Mouse (Mus musculus): ENCODE results near the gene Phip. TPM values are rescaled to one million over a fixed set of nuclear protein-coding genes. Genes with fewer than 3 reads are reported as not detected.
A peak's percentile ranks its signal among the peaks of the same experiment; 100 is the strongest.

Gene Phip
- polyA plus RNA-seq, 1 experiment from 2014 or later, result 91.2 TPM

GRCm38 (mm10) chr9:82856241-82856640, 119.1 kb downstream of the Phip start:
- no peak overlapping the region for H3K4me2 ChIP-seq (ENCODE audit: low read length)

GRCm38 (mm10) chr9:82854973-82855614, 120.2 kb downstream of the Phip start:
- Histone ChIP-seq H3K4me2 (ENCODE audit: low read length) (no peak overlapping the region), H3K4me1 (ENCODE audit: control insufficient read depth, insufficient read depth, low read length) (no peaks in the 10 kb centered on the region), H3K9ac (ENCODE audit: low read depth, low read length) (no peak overlapping the region), H3K9me3 (replicated peaks; ENCODE audit: control insufficient read depth, low read length, poor library complexity, severe bottlenecking) (0 out of 2 replicates have a peak, but pooled peaks cover 3% of the 10 kb centered on the region), H3K27ac (ENCODE audit: low read length) (no peak overlapping the region), H3K4me3 (ENCODE audit: low read depth, low read length) (no peak overlapping the region), H3K36me3 (ENCODE audit: control insufficient read depth, insufficient read depth, low read length) (no peaks in the 10 kb centered on the region), H3K27me3 (ENCODE audit: control insufficient read depth, insufficient read depth, low read depth, low read length) (no peaks in the 10 kb centered on the region)
- no peak for ATAC-seq
- WGBS, result 42% methylated on average over 3 of the region's 3 CpGs

More at GRCm38 (mm10) chr9:82856241-82856640, 119.1 kb downstream of the Phip start:
- Histone ChIP-seq H3K27me3 (ENCODE audit: control insufficient read depth, insufficient read depth, low read depth, low read length) (no peaks in the 10 kb centered on the region), H3K9ac (ENCODE audit: low read depth, low read length) (no peak overlapping the region), H3K27ac (ENCODE audit: low read length) (no peak overlapping the region), H3K9me3 (replicated peaks; ENCODE audit: control insufficient read depth, low read length, poor library complexity, severe bottlenecking) (0 out of 2 replicates have a peak, but pooled peaks cover 3% of the 10 kb centered on the region), H3K4me3 (ENCODE audit: low read depth, low read length) (no peak overlapping the region), H3K36me3 (ENCODE audit: control insufficient read depth, insufficient read depth, low read length) (no peaks in the 10 kb centered on the region), H3K4me1 (ENCODE audit: control insufficient read depth, insufficient read depth, low read length) (no peaks in the 10 kb centered on the region)
- 88% methylated on average over 4 of the region's 4 CpGs for WGBS
- no peak for ATAC-seq

GRCm38 (mm10) chr9:82854040-82854439, 121.3 kb downstream of the Phip start:
- WGBS, result 54% methylated on average over 2 of the region's 2 CpGs
- Histone ChIP-seq H3K36me3 (ENCODE audit: control insufficient read depth, insufficient read depth, low read length) (no peaks in the 10 kb centered on the region), H3K4me1 (ENCODE audit: control insufficient read depth, insufficient read depth, low read length) (no peaks in the 10 kb centered on the region), H3K27me3 (ENCODE audit: control insufficient read depth, insufficient read depth, low read depth, low read length) (no peaks in the 10 kb centered on the region), H3K4me3 (ENCODE audit: low read depth, low read length) (no peak overlapping the region), H3K27ac (ENCODE audit: low read length) (no peak overlapping the region), H3K4me2 (ENCODE audit: low read length) (no peak overlapping the region), H3K9me3 (replicated peaks; ENCODE audit: control insufficient read depth, low read length, poor library complexity, severe bottlenecking) (0 out of 2 replicates have a peak, but pooled peaks cover 3% of the 10 kb centered on the region), H3K9ac (ENCODE audit: low read depth, low read length) (no peak overlapping the region)
- ATAC-seq, result no peak

- Histone ChIP-seq H3K9me3 (replicated peaks; ENCODE audit: control insufficient read depth, low read length, poor library complexity, severe bottlenecking) (no peaks in the 10 kb centered on the region), H3K4me1 (ENCODE audit: control insufficient read depth, insufficient read depth, low read length) (no peaks in the 10 kb centered on the region), H3K36me3 (ENCODE audit: control insufficient read depth, insufficient read depth, low read length) (peaks cover 27% of the 10 kb centered on the region), H3K4me3 (ENCODE audit: low read depth, low read length) (no peak overlapping the region), H3K9ac (ENCODE audit: low read depth, low read length) (no peak overlapping the region), H3K4me2 (ENCODE audit: low read length) (no peak overlapping the region), H3K27me3 (ENCODE audit: control insufficient read depth, insufficient read depth, low read depth, low read length) (no peaks in the 10 kb centered on the region), H3K27ac (ENCODE audit: low read length) (no peak overlapping the region)
- no peak for ATAC-seq
- WGBS, result 95% methylated on average over 4 of the region's 4 CpGs
Measured at GRCm38 (mm10) chr9:82842671-82843070, 132.6 kb downstream of the Phip start.

- Histone ChIP-seq H3K36me3 (ENCODE audit: control insufficient read depth, insufficient read depth, low read length) (peaks cover 11% of the 10 kb centered on the region), H3K27ac (ENCODE audit: low read length) (no peak overlapping the region), H3K4me3 (ENCODE audit: low read depth, low read length) (no peak overlapping the region), H3K9ac (ENCODE audit: low read depth, low read length) (no peak overlapping the region), H3K27me3 (ENCODE audit: control insufficient read depth, insufficient read depth, low read depth, low read length) (no peaks in the 10 kb centered on the region), H3K4me1 (ENCODE audit: control insufficient read depth, insufficient read depth, low read length) (peaks cover 11% of the 10 kb centered on the region), H3K9me3 (replicated peaks; ENCODE audit: control insufficient read depth, low read length, poor library complexity, severe bottlenecking) (0 out of 2 replicates have a peak, but pooled peaks cover 2% of the 10 kb centered on the region), H3K4me2 (ENCODE audit: low read length) (no peak overlapping the region)
- ATAC-seq, result no peak
- 72% methylated on average over 6 of the region's 6 CpGs for WGBS
Measured at GRCm38 (mm10) chr9:82835921-82836320, 139.4 kb downstream of the Phip start.

- H3K4me2 ChIP-seq (ENCODE audit: low read length), result no peak overlapping the region
Measured at GRCm38 (mm10) chr9:82831891-82832290, 143.4 kb downstream of the Phip start.

GRCm38 (mm10) chr9:82829693-82830430, 145.5 kb downstream of the Phip start:
- under 1% methylated on average over 65 of the region's 65 CpGs for WGBS
- H3K36me3 ChIP-seq (ENCODE audit: control insufficient read depth, insufficient read depth, low read length), result peaks cover 2% of the 10 kb centered on the region; the same call in 1 of the 2 replicates
- H3K27ac ChIP-seq (ENCODE audit: low read length), result peak overlapping the region; percentile 91
- H3K27me3 ChIP-seq (ENCODE audit: control insufficient read depth, insufficient read depth, low read depth, low read length), result no peaks in the 10 kb centered on the region
- H3K4me1 ChIP-seq (ENCODE audit: control insufficient read depth, insufficient read depth, low read length), result peaks cover 14% of the 10 kb centered on the region
- 0 out of 2 replicates have a peak, but pooled peaks cover 2% of the 10 kb centered on the region for H3K9me3 ChIP-seq (replicated peaks; ENCODE audit: control insufficient read depth, low read length, poor library complexity, severe bottlenecking)
- H3K4me3 ChIP-seq (ENCODE audit: low read depth, low read length), result peak overlapping the region; percentile 64
- peak overlapping the region; percentile 89 for H3K9ac ChIP-seq (ENCODE audit: low read depth, low read length)
- ATAC-seq, result peak; percentile 96
- peak overlapping the region; percentile 74 for H3K4me2 ChIP-seq (ENCODE audit: low read length)

More at GRCm38 (mm10) chr9:82831891-82832290, 143.4 kb downstream of the Phip start:
- no peaks in the 10 kb centered on the region; the same call in 1 of the 2 replicates for H3K36me3 ChIP-seq (ENCODE audit: control insufficient read depth, insufficient read depth, low read length)
- H3K27ac ChIP-seq (ENCODE audit: low read length), result no peak overlapping the region
- ATAC-seq, result no peak
- H3K4me1 ChIP-seq (ENCODE audit: control insufficient read depth, insufficient read depth, low read length), result peaks cover 19% of the 10 kb centered on the region
- 39% methylated on average over 4 of the region's 4 CpGs for WGBS
- H3K4me3 ChIP-seq (ENCODE audit: low read depth, low read length), result no peak overlapping the region
- no peak overlapping the region for H3K9ac ChIP-seq (ENCODE audit: low read depth, low read length)
- H3K9me3 ChIP-seq (replicated peaks; ENCODE audit: control insufficient read depth, low read length, poor library complexity, severe bottlenecking), result 0 out of 2 replicates have a peak, but pooled peaks cover 2% of the 10 kb centered on the region
- H3K27me3 ChIP-seq (ENCODE audit: control insufficient read depth, insufficient read depth, low read depth, low read length), result no peaks in the 10 kb centered on the region

- H3K9me3 ChIP-seq (replicated peaks; ENCODE audit: control insufficient read depth, low read length, poor library complexity, severe bottlenecking), result 0 out of 2 replicates have a peak, but pooled peaks cover 2% of the 10 kb centered on the region
- 9% methylated on average over 20 of the region's 20 CpGs for WGBS
- H3K4me1 ChIP-seq (ENCODE audit: control insufficient read depth, insufficient read depth, low read length), result peaks cover 14% of the 10 kb centered on the region
- no peaks in the 10 kb centered on the region for H3K27me3 ChIP-seq (ENCODE audit: control insufficient read depth, insufficient read depth, low read depth, low read length)
- peak; percentile 52 for ATAC-seq
- peaks cover 2% of the 10 kb centered on the region; the same call in 1 of the 2 replicates for H3K36me3 ChIP-seq (ENCODE audit: control insufficient read depth, insufficient read depth, low read length)
- H3K4me3 ChIP-seq (ENCODE audit: low read depth, low read length), result peak within 1 kb of the TSS; percentile 64
- peak within 1 kb of the TSS; percentile 91 for H3K27ac ChIP-seq (ENCODE audit: low read length)
- peak within 1 kb of the TSS; percentile 89 for H3K9ac ChIP-seq (ENCODE audit: low read depth, low read length)
- peak within 1 kb of the TSS; percentile 74 for H3K4me2 ChIP-seq (ENCODE audit: low read length)
Measured at GRCm38 (mm10) chr9:82829007-82829689, 146.2 kb downstream of the Phip start, which contains the start of gene Irak1bp1. Gene Irak1bp1 (plus strand): TSS chr9:82829540.
